Mouse (Mus musculus) hindbrain, embryonic 15.5 days (tissue): ENCODE results near the gene Ppt2. TPM values are rescaled to one million over a fixed set of nuclear protein-coding genes. Genes with fewer than 3 reads are reported as not detected.
A peak's percentile ranks its signal among the peaks of the same experiment; 100 is the strongest.

ENCODE experiments used
- ATAC-seq: fragments of 200-750 bp; cut with Nextera tagmentation; 2 replicates; pipeline ENCODE4 v1.8.0; 2017; ENCODE audit warnings: low read depth, moderate number of reproducible peaks, moderate TSS enrichment; ENCODE audit not compliant: low FRiP score
- H3K27ac ChIP-seq: fragments of 300-500 bp; sonication (generic); replicated peaks from 2 replicates; pipeline ENCODE4 v1.5.1; 2015; ENCODE audit warnings: mild to moderate bottlenecking, inconsistent platforms
- H3K27me3 ChIP-seq: fragments of 300-500 bp; sonication (generic); 2 replicates; pipeline ENCODE4 v1.6.1; 2015; ENCODE audit warnings: control low read depth, inconsistent platforms
- H3K36me3 ChIP-seq: fragments of 300-500 bp; sonication (generic); 2 replicates; pipeline ENCODE4 v1.6.1; 2015; ENCODE audit warnings: control low read depth, inconsistent platforms
- H3K4me1 ChIP-seq: fragments of 300-500 bp; sonication (generic); replicated peaks from 2 replicates; pipeline ENCODE4 v1.6.1; 2015; ENCODE audit warnings: control low read depth, inconsistent platforms
- H3K4me2 ChIP-seq: fragments of 300-500 bp; sonication (generic); 2 replicates; pipeline ENCODE4 v1.6.1; 2015; ENCODE audit warnings: moderate library complexity, mild to moderate bottlenecking, inconsistent platforms
- H3K4me3 ChIP-seq: fragments of 300-500 bp; sonication (generic); 2 replicates; pipeline ENCODE4 v1.5.1; 2015; ENCODE audit warnings: mild to moderate bottlenecking, inconsistent platforms
- H3K9ac ChIP-seq: fragments of 300-500 bp; sonication (generic); 2 replicates; pipeline ENCODE4 v1.6.1; 2015; ENCODE audit warnings: inconsistent platforms
- H3K9me3 ChIP-seq: fragments of 300-500 bp; sonication (generic); 2 replicates; pipeline ENCODE4 v1.6.1; 2016; ENCODE audit warnings: control low read depth, inconsistent platforms
- WGBS: fragments of 180-500 bp; shearing (Covaris S2); methylation state at CpG from one replicate; pipeline ENCODE4 v1.1.7; 2015; 5-methylcytosine and 5-hydroxymethylcytosine counted together
- polyA plus RNA-seq: library from polyadenylated mRNA; unstranded; fragments of >200 nt; fragmentation: Nextera tagmentation; extraction: Ambion mirVana; gene quantifications from 2 replicates; pipeline ENCODE4 v1.2.1, GENCODE M21; 2015

Gene Ppt2
- 19.1 and 20.4 TPM in 2 replicates for polyA plus RNA-seq

- WGBS: 5% methylated on average over 29 of the region's 29 CpGs
Measured at GRCm38 (mm10) chr17:34627943-34628643, at the start of gene Ppt2. TSS of gene Ppt2 (minus strand) at chr17:34628510.

DNA sequence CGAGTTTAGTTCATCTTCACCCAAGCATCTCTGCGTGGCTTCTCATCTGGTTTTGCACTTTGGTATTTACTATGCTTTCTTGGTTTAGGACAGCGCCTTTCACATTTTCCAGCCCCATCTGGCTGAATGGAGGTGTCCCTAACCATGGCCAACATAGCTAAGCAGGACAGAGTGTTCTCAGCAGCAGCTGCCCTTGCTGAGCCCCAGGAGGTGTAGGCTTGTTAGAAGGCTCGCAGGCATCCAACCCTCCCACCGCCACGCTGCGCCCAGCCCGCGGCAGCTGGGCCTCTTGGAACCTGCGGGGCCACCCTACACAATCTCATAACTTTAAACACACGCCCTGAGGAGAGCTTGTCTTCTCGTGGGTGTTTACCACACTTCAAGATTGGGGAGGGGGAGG, 48.4 kb upstream of the Ppt2 start:
- 84% methylated on average over 12 of the region's 12 CpGs for WGBS
- H3K9me3 ChIP-seq: no peaks in the 10 kb centered on the region

More at GRCm38 (mm10) chr17:34627943-34628643, at the start of gene Ppt2:
- no peak for ATAC-seq
- Histone ChIP-seq H3K27me3 (peaks cover 7% of the 10 kb centered on the region), H3K4me1 (peaks cover 67% of the 10 kb centered on the region), H3K27ac (peak within 1 kb of the TSS; percentile 94), H3K9me3 (no peaks in the 10 kb centered on the region), H3K4me2 (peak within 1 kb of the TSS; percentile 96), H3K9ac (peak within 1 kb of the TSS; percentile 70), H3K36me3 (peaks cover 6% of the 10 kb centered on the region; the same call in 1 of the 2 replicates), H3K4me3 (peak within 1 kb of the TSS; percentile 85)

GRCm38 (mm10) chr17:34676093-34676460, 47.8 kb upstream of the Ppt2 start:
- no peak for ATAC-seq
- Histone ChIP-seq H3K9ac (no peak overlapping the region), H3K36me3 (no peaks in the 10 kb centered on the region), H3K4me2 (no peak overlapping the region), H3K27ac (no peak overlapping the region), H3K4me1 (peaks cover 16% of the 10 kb centered on the region), H3K9me3 (no peaks in the 10 kb centered on the region), H3K27me3 (peaks cover 38% of the 10 kb centered on the region), H3K4me3 (no peak overlapping the region)
- 70% methylated on average over 6 of the region's 6 CpGs for WGBS

More for the DNA sequence above, 48.4 kb upstream of the Ppt2 start:
- Histone ChIP-seq H3K4me2 (no peak overlapping the region), H3K4me3 (no peak overlapping the region), H3K27ac (no peak overlapping the region), H3K4me1 (peaks cover 11% of the 10 kb centered on the region), H3K36me3 (no peaks in the 10 kb centered on the region), H3K9ac (no peak overlapping the region), H3K27me3 (peaks cover 32% of the 10 kb centered on the region)
- ATAC-seq: no peak

DNA sequence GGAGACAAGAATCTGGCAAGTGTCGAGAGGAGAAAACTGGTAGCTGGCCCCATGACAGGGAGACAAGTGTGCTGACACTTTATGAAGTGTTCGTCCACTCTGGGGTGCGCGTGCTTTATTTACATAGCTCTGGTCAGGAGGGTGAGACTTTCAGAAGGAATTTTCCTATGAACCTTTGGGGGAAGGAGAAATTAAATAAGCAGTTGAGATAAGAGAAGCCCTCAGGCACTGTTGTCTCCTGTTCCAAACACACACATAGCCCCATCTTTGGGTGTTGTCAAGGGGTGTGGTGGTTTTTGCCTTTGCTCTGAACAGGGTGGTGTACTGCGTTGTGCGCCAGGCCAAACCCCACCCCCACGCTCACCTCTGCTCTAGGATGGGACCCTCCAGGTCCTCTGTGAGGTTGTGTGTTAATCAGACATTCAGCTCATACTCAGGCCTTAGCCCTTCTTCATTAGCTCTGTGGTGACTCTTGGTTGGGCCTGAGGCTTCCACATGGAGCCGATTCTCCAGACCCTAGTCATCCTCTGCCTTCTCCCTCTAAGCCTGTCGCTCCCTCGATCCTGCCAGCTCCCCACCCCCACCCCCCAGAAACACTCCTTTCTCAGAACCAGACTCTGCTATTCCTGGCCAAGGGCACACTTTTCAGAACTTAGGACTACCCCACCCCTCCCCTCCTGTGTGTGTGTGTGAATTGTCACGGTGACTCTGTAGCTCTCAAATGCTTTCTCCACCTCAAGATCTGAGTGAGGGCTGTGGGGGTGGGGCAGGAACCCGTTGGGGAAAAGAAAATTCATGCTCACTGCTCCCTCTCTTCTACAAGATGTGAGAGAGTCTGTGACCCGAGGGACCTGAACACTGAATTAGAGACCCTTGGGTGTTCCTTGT, 47.1 kb upstream of the Ppt2 start:
- H3K27me3 ChIP-seq: peaks cover 44% of the 10 kb centered on the region
- H3K9me3 ChIP-seq: no peaks in the 10 kb centered on the region
- WGBS: 82% methylated on average over 13 of the region's 13 CpGs
- H3K9ac ChIP-seq: no peak overlapping the region
- H3K36me3 ChIP-seq: no peaks in the 10 kb centered on the region
- no peak overlapping the region for H3K4me3 ChIP-seq
- no peak for ATAC-seq
- peaks cover 16% of the 10 kb centered on the region for H3K4me1 ChIP-seq
- no peak overlapping the region for H3K27ac ChIP-seq
- no peak overlapping the region for H3K4me2 ChIP-seq

GRCm38 (mm10) chr17:34674524-34675204, 46.4 kb upstream of the Ppt2 start:
- Histone ChIP-seq H3K4me2 (no peak overlapping the region), H3K9ac (no peak overlapping the region), H3K27me3 (peaks cover 51% of the 10 kb centered on the region), H3K4me3 (no peak overlapping the region), H3K9me3 (no peaks in the 10 kb centered on the region), H3K4me1 (peaks cover 16% of the 10 kb centered on the region), H3K27ac (no peak overlapping the region), H3K36me3 (no peaks in the 10 kb centered on the region)
- no peak for ATAC-seq
- 74% methylated on average over 11 of the region's 11 CpGs for WGBS

GRCm38 (mm10) chr17:34673139-34673538, 44.8 kb upstream of the Ppt2 start:
- Histone ChIP-seq H3K4me1 (peaks cover 16% of the 10 kb centered on the region), H3K9me3 (no peaks in the 10 kb centered on the region), H3K9ac (no peak overlapping the region), H3K4me3 (no peak overlapping the region), H3K4me2 (no peak overlapping the region), H3K36me3 (no peaks in the 10 kb centered on the region), H3K27ac (no peak overlapping the region), H3K27me3 (peaks cover 52% of the 10 kb centered on the region)
- no peak for ATAC-seq
- 84% methylated on average over 7 of the region's 7 CpGs for WGBS

GRCm38 (mm10) chr17:34672246-34672792, 44.0 kb upstream of the Ppt2 start:
- no peak; the same call in 1 of the 2 replicates for ATAC-seq
- WGBS: 33% methylated on average over 49 of the region's 49 CpGs
- no peak overlapping the region for H3K9ac ChIP-seq
- no peak overlapping the region for H3K27ac ChIP-seq
- H3K4me2 ChIP-seq: peak overlapping the region; percentile 69
- peaks cover 54% of the 10 kb centered on the region for H3K27me3 ChIP-seq
- no peaks in the 10 kb centered on the region for H3K36me3 ChIP-seq
- no peaks in the 10 kb centered on the region for H3K9me3 ChIP-seq
- peaks cover 16% of the 10 kb centered on the region for H3K4me1 ChIP-seq
- H3K4me3 ChIP-seq: peak overlapping the region; percentile 33

GRCm38 (mm10) chr17:34671151-34672066, 43.1 kb upstream of the Ppt2 start:
- no peaks in the 10 kb centered on the region for H3K36me3 ChIP-seq
- no peak overlapping the region for H3K27ac ChIP-seq
- peak overlapping the region; percentile 33 for H3K4me3 ChIP-seq
- peak overlapping the region; percentile 69 for H3K4me2 ChIP-seq
- H3K4me1 ChIP-seq: peaks cover 16% of the 10 kb centered on the region
- peak; percentile 50 for ATAC-seq
- H3K27me3 ChIP-seq: peaks cover 55% of the 10 kb centered on the region
- WGBS: 8% methylated on average over 93 of the region's 93 CpGs
- H3K9ac ChIP-seq: peak overlapping the region; percentile 23
- H3K9me3 ChIP-seq: no peaks in the 10 kb centered on the region

GRCm38 (mm10) chr17:34670235-34670634, 41.9 kb upstream of the Ppt2 start, which contains the start of gene Tnxb:
TSS of gene Tnxb (plus strand) at chr17:34670535.
- H3K27me3 ChIP-seq: peaks cover 55% of the 10 kb centered on the region
- WGBS: 69% methylated on average over 7 of the region's 7 CpGs
- ATAC-seq: no peak

GRCm38 (mm10) chr17:34664472-34664871, 36.2 kb upstream of the Ppt2 start:
- Histone ChIP-seq H3K9ac (no peak overlapping the region), H3K27me3 (peaks cover 19% of the 10 kb centered on the region), H3K36me3 (no peaks in the 10 kb centered on the region)

More at GRCm38 (mm10) chr17:34670235-34670634, 41.9 kb upstream of the Ppt2 start, which contains the start of gene Tnxb:
- Histone ChIP-seq H3K9ac (peak within 1 kb of the TSS; percentile 23), H3K4me1 (peaks cover 16% of the 10 kb centered on the region), H3K36me3 (no peaks in the 10 kb centered on the region), H3K9me3 (no peaks in the 10 kb centered on the region), H3K27ac (no peak within 1 kb of the TSS), H3K4me3 (peak within 1 kb of the TSS; percentile 33), H3K4me2 (peak within 1 kb of the TSS; percentile 69)

More at GRCm38 (mm10) chr17:34664472-34664871, 36.2 kb upstream of the Ppt2 start:
- Histone ChIP-seq H3K4me2 (no peak overlapping the region), H3K4me3 (no peak overlapping the region), H3K9me3 (no peaks in the 10 kb centered on the region), H3K27ac (no peak overlapping the region), H3K4me1 (peaks cover 8% of the 10 kb centered on the region; the same call in 1 of the 2 replicates)
- WGBS: 83% methylated on average over 7 of the region's 7 CpGs
- ATAC-seq: no peak
